Mouse (Mus musculus) adrenal gland, adult (tissue): ENCODE data around the gene Shd.

Experiments
- DNase-seq, 2 experiments: peaks; one replicate each; pipeline ENCODE4 v3.0.0; 2022 to 2023; ENCODE audit warnings: low spot score in 1 of 2; ENCODE audit not compliant: inconsistent age in 2 of 2

The Shd gene

GRCm38 (mm10) chr17:55958918-55959728 lies 11.1 kb upstream of the Shd start, which contains the start of gene Yju2:
Yju2 (plus strand) TSS chr17:55959099.
- DNase-seq, result peak; percentile 93 to 99

- peak in 1 of 2 experiments; percentile 28 for DNase-seq
Measured at GRCm38 (mm10) chr17:55959946-55960740, 10.1 kb upstream of the Shd start.

- DNase-seq, result no peak
Measured at GRCm38 (mm10) chr17:55960791-55961190, 9.5 kb upstream of the Shd start.

GRCm38 (mm10) chr17:55961631-55962030 lies 8.6 kb upstream of the Shd start:
- no peak for DNase-seq

- DNase-seq, result no peak
Measured at GRCm38 (mm10) chr17:55963171-55963570, 7.1 kb upstream of the Shd start.

GRCm38 (mm10) chr17:55964496-55964895 lies 5.8 kb upstream of the Shd start:
- DNase-seq, result no peak

- no peak for DNase-seq
Measured at GRCm38 (mm10) chr17:55964996-55965395, 5.3 kb upstream of the Shd start.

- DNase-seq, result no peak
Measured at GRCm38 (mm10) chr17:55967186-55967585, 3.1 kb upstream of the Shd start.

GRCm38 (mm10) chr17:55968210-55968609 lies 2.1 kb upstream of the Shd start:
- DNase-seq, result peak in 1 of 2 experiments; percentile 26

- DNase-seq, result no peak
Measured at GRCm38 (mm10) chr17:55969560-55969959, 707 bp upstream of the Shd start.

GRCm38 (mm10) chr17:55971453-55971852 lies 1.2 kb downstream of the Shd start:
- no peak for DNase-seq

- peak; percentile 83 to 93 for DNase-seq
Measured at GRCm38 (mm10) chr17:55976255-55976862, 6.1 kb downstream of the Shd start.

- DNase-seq, result no peak
Measured at GRCm38 (mm10) chr17:55977301-55977700, 7.0 kb downstream of the Shd start.

GRCm38 (mm10) chr17:55986030-55986961 lies 16.0 kb downstream of the Shd start, which contains the start of gene Fsd1:
Fsd1 (plus strand) TSS chr17:55986509.
- DNase-seq, result peak in 1 of 2 experiments; percentile 59

GRCm38 (mm10) chr17:55990278-55990898 lies 20.1 kb downstream of the Shd start:
- DNase-seq, result no peak

GRCm38 (mm10) chr17:55996007-55996406 lies 25.7 kb downstream of the Shd start:
- DNase-seq, result peak; percentile 83 to 90

- DNase-seq, result no peak
Measured at GRCm38 (mm10) chr17:55999794-56000499, 29.7 kb downstream of the Shd start.

GRCm38 (mm10) chr17:56003000-56003399 lies 32.7 kb downstream of the Shd start:
- DNase-seq, result no peak

- peak; percentile 40 to 68 for DNase-seq
Measured at GRCm38 (mm10) chr17:56005415-56006061, 35.3 kb downstream of the Shd start, which contains the start of the genes Stap2 and Mpnd. Stap2 (minus strand) TSS chr17:56005584. Mpnd (plus strand) TSS chr17:56005711.
